Mouse (Mus musculus): ENCODE results near the gene Chchd5.

DNA sequence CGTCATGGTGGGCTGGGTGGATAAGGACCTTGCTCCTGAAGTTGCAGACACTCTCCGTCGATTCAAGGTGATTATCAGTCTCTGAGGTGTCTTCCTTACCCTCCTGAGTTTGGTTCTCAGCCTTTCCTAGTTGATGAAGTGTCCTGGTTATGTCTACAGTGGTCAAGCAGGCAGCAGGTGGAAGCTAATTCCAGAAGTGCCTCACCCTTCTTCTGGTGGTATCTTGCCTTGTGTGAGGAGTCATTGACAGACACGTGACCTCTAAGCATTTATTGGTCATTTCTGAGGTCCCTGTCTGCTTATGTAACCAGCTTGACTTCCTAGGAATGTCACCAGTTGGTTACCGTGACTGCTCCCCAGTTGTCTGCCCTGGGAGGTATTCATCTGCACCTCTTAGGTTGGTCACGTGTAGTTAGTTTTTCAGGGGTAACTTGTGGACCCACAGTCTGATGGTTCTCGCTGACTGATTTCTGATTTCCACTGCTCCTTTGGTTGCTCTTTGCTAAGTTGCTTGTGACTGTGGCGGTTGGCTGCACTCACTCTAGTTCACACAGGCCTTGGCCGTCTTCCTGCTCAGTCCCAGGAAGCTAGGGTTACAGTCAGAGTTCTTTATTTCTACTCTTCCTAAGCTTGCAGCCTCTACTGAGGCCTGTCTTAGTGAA is 13.7 kb upstream of the Chchd5 start:
- TF ChIP-seq CTCF (IDR thresholded peaks at IDR 0.05; ENCODE audit: control insufficient read depth, insufficient read depth, insufficient replicate concordance, low read depth, low read length): no peak
- TF ChIP-seq POLR2A (IDR thresholded peaks at IDR 0.05; ENCODE audit: control insufficient read depth, low read depth, low read length): no peak
